Mouse (Mus musculus) ovary, postnatal 14 days (tissue): ENCODE measurements around the gene Baz1a.

Experiments
- DNase-seq: peaks from one replicate; pipeline ENCODE4 v3.0.0; 2022; ENCODE audit warnings: low spot score

Gene Baz1a

GRCm38 (mm10) chr12:54859531-54859930 is 154.6 kb downstream of the Baz1a start:
- no peak for DNase-seq

GRCm38 (mm10) chr12:54850551-54850950 is 163.6 kb downstream of the Baz1a start:
- no peak for DNase-seq

- DNase-seq: no peak
These were observed 169.7 kb downstream of the Baz1a start for GRCm38 (mm10) chr12:54844415-54844814.
